Mouse (Mus musculus): ENCODE data around the gene Mettl11b. TPM values are rescaled to one million over a fixed set of nuclear protein-coding genes. Genes with fewer than 3 reads are reported as not detected.

The Mettl11b gene
- total and polyA plus RNA-seq, 2 experiments from 2014 or later = not detected

DNA sequence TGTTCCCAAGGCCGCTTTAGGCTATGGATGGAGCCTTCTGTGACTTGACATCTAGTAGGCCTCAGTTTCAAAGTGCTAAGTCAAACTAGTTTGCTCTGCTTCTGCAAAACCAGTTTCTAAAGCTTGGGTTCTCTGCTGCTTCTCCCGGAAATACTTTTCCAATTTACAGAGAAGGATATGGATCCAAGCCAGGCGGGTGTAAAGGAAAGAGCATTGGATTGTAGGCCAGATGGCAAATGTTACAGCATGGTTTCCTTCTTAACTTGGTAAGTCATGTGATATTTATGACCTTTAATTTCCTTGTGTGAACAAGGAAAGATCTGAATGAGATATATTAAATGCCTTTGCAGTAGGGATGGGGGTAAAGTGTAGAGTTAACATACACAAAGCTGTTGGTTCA is 52.2 kb downstream of the Mettl11b start:
- no peaks in the 10 kb centered on the region for H3K9me3 ChIP-seq (ENCODE audit: low read length)
- H3K4me3 ChIP-seq (ENCODE audit: low read length) = no peak overlapping the region
- H3K36me3 ChIP-seq (ENCODE audit: insufficient read depth, low read length) = no peaks in the 10 kb centered on the region
- no peaks in the 10 kb centered on the region for H3K27me3 ChIP-seq (ENCODE audit: insufficient read depth, low read length)
- no peak for TF ChIP-seq CTCF (IDR thresholded peaks at IDR 0.05; ENCODE audit: low read depth)
- no peaks in the 10 kb centered on the region for H3K4me1 ChIP-seq (ENCODE audit: insufficient read depth, low read length)
- no peak overlapping the region for H3K4me2 ChIP-seq (ENCODE audit: low read depth, low read length)
- ATAC-seq = no peak
- 86% methylated on average over 3 of the region's 3 CpGs for WGBS
- no peak for DNase-seq (ENCODE audit: low spot score)
- no peak overlapping the region for H3K27ac ChIP-seq
- no peak overlapping the region for H3K9ac ChIP-seq (replicated peaks; ENCODE audit: low read length)

GRCm38 (mm10) chr1:163671326-163671725 is 53.7 kb downstream of the Mettl11b start:
- TF ChIP-seq CTCF (IDR thresholded peaks at IDR 0.05; ENCODE audit: low read depth) = no peak
- H3K4me3 ChIP-seq (ENCODE audit: low read length) = no peak overlapping the region
- no peaks in the 10 kb centered on the region for H3K4me1 ChIP-seq (ENCODE audit: insufficient read depth, low read length)
- no peaks in the 10 kb centered on the region for H3K9me3 ChIP-seq (ENCODE audit: low read length)
- H3K27ac ChIP-seq = no peak overlapping the region
- no peak overlapping the region for H3K9ac ChIP-seq (replicated peaks; ENCODE audit: low read length)
- WGBS = 78% methylated on average over 4 of the region's 4 CpGs
- no peak overlapping the region for H3K4me2 ChIP-seq (ENCODE audit: low read depth, low read length)
- H3K27me3 ChIP-seq (ENCODE audit: insufficient read depth, low read length) = no peaks in the 10 kb centered on the region
- H3K36me3 ChIP-seq (ENCODE audit: insufficient read depth, low read length) = no peaks in the 10 kb centered on the region
- no peak for DNase-seq (ENCODE audit: low spot score)
- ATAC-seq = no peak

DNA sequence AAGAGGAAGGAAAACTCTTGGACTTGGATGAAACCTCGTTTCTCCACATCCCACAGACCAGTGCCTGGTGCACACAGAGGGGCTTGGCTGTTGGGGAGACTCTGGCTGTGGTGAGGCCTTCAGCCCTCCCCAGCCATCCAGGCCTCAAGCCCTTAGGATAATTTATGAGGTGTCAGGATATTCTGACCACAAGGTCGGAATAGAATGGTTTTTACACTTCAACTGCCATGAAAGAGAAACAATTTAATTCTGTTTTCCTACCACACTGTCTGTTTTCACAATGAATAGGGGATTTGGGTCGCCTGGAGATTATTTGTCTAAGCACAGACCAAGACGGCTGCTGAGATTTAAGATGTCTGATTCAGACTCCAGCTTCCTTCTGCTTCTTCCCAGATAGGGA is 54.3 kb downstream of the Mettl11b start:
- Histone ChIP-seq H3K27ac (no peak overlapping the region), H3K4me1 (ENCODE audit: insufficient read depth, low read length) (no peaks in the 10 kb centered on the region), H3K36me3 (ENCODE audit: insufficient read depth, low read length) (no peaks in the 10 kb centered on the region), H3K4me2 (ENCODE audit: low read depth, low read length) (no peak overlapping the region), H3K9ac (replicated peaks; ENCODE audit: low read length) (no peak overlapping the region), H3K27me3 (ENCODE audit: insufficient read depth, low read length) (no peaks in the 10 kb centered on the region), H3K9me3 (ENCODE audit: low read length) (no peaks in the 10 kb centered on the region), H3K4me3 (ENCODE audit: low read length) (no peak overlapping the region)
- 32% methylated on average over 4 of the region's 4 CpGs for WGBS
- ATAC-seq (no peak), DNase-seq (ENCODE audit: low spot score) (no peak)
- TF ChIP-seq CTCF (IDR thresholded peaks at IDR 0.05; ENCODE audit: low read depth) = no peak

DNA sequence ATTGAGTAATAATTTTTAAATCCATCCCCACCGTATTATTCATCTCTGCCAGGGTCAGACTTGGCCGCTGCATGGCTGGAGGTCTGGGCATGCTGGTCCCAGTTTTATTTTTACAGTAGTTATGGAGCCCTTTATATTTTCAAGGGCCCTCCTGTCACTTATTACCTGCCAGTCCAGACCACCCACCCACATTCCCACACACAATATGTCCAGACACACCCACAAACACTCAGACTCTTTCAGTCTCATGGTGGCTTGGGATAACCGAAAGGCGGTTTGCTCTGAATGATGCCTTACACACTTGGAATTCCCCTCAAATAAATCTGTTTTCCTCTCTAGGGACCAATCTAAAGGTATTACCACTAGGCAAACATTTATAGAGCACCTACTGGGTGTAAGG is 55.1 kb downstream of the Mettl11b start:
- ATAC-seq = no peak
- no peaks in the 10 kb centered on the region for H3K9me3 ChIP-seq (ENCODE audit: low read length)
- H3K36me3 ChIP-seq (ENCODE audit: insufficient read depth, low read length) = no peaks in the 10 kb centered on the region
- no peaks in the 10 kb centered on the region for H3K4me1 ChIP-seq (ENCODE audit: insufficient read depth, low read length)
- no peaks in the 10 kb centered on the region for H3K27me3 ChIP-seq (ENCODE audit: insufficient read depth, low read length)
- no peak overlapping the region for H3K4me3 ChIP-seq (ENCODE audit: low read length)
- H3K9ac ChIP-seq (replicated peaks; ENCODE audit: low read length) = no peak overlapping the region
- no peak overlapping the region for H3K27ac ChIP-seq
- no peak overlapping the region for H3K4me2 ChIP-seq (ENCODE audit: low read depth, low read length)
- no peak for DNase-seq (ENCODE audit: low spot score)
- 94% methylated on average over 4 of the region's 4 CpGs for WGBS
- no peak for TF ChIP-seq CTCF (IDR thresholded peaks at IDR 0.05; ENCODE audit: low read depth)

GRCm38 (mm10) chr1:163662416-163662815 is 62.6 kb downstream of the Mettl11b start:
- no peak for ATAC-seq
- TF ChIP-seq CTCF (IDR thresholded peaks at IDR 0.05; ENCODE audit: low read depth) = no peak
- H3K4me2 ChIP-seq (ENCODE audit: low read depth, low read length) = no peak overlapping the region
- H3K27ac ChIP-seq = no peak overlapping the region
- no peak overlapping the region for H3K4me3 ChIP-seq (ENCODE audit: low read length)
- no peaks in the 10 kb centered on the region for H3K9me3 ChIP-seq (ENCODE audit: low read length)
- no peak overlapping the region for H3K9ac ChIP-seq (replicated peaks; ENCODE audit: low read length)
- no peaks in the 10 kb centered on the region for H3K36me3 ChIP-seq (ENCODE audit: insufficient read depth, low read length)
- no peaks in the 10 kb centered on the region for H3K4me1 ChIP-seq (ENCODE audit: insufficient read depth, low read length)
- 88% methylated on average over 1 of the region's 1 CpGs for WGBS
- H3K27me3 ChIP-seq (ENCODE audit: insufficient read depth, low read length) = no peaks in the 10 kb centered on the region
- no peak for DNase-seq (ENCODE audit: low spot score)

DNA sequence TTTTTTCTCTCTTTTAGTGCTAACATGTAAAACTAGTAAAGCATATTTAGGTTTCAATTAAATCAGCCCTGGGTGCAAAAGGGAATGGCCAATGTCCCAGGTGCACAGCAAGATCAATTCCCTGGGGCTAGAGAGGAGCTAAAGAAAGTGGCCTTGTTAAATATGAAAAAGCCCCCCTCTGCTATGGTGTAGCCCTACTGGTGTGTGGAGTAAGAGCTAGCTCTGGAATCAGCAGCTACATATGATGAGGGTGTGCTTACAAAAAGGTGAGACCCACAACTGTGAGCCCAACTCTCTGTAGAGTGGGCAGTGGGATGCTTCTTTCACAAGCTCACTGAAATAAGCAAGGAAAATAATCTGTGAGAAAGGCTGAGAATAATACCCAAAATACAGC is 66.5 kb downstream of the Mettl11b start:
- no peaks in the 10 kb centered on the region for H3K9me3 ChIP-seq (ENCODE audit: low read length)
- no peaks in the 10 kb centered on the region for H3K4me1 ChIP-seq (ENCODE audit: insufficient read depth, low read length)
- no peak overlapping the region for H3K9ac ChIP-seq (replicated peaks; ENCODE audit: low read length)
- no peaks in the 10 kb centered on the region for H3K36me3 ChIP-seq (ENCODE audit: insufficient read depth, low read length)
- no peak overlapping the region for H3K27ac ChIP-seq
- no peak for ATAC-seq
- TF ChIP-seq CTCF (IDR thresholded peaks at IDR 0.05; ENCODE audit: low read depth) = no peak
- no peak for DNase-seq (ENCODE audit: low spot score)
- H3K4me3 ChIP-seq (ENCODE audit: low read length) = no peak overlapping the region
- no peaks in the 10 kb centered on the region for H3K27me3 ChIP-seq (ENCODE audit: insufficient read depth, low read length)
- no peak overlapping the region for H3K4me2 ChIP-seq (ENCODE audit: low read depth, low read length)

- ATAC-seq = no peak
- DNase-seq (ENCODE audit: low spot score) = no peak
Measured at GRCm38 (mm10) chr1:163657766-163658534, 67.1 kb downstream of the Mettl11b start.

More at GRCm38 (mm10) chr1:163657766-163658534, 67.1 kb downstream of the Mettl11b start:
- no peaks in the 10 kb centered on the region for H3K36me3 ChIP-seq (ENCODE audit: insufficient read depth, low read length)
- no peak overlapping the region for H3K4me3 ChIP-seq (ENCODE audit: low read length)
- no peak overlapping the region for H3K9ac ChIP-seq (replicated peaks; ENCODE audit: low read length)
- no peaks in the 10 kb centered on the region for H3K4me1 ChIP-seq (ENCODE audit: insufficient read depth, low read length)
- H3K27me3 ChIP-seq (ENCODE audit: insufficient read depth, low read length) = no peaks in the 10 kb centered on the region
- H3K9me3 ChIP-seq (ENCODE audit: low read length) = no peaks in the 10 kb centered on the region
- H3K4me2 ChIP-seq (ENCODE audit: low read depth, low read length) = no peak overlapping the region
- no peak overlapping the region for H3K27ac ChIP-seq
- no peak for TF ChIP-seq CTCF (IDR thresholded peaks at IDR 0.05; ENCODE audit: low read depth)
- WGBS = 67% methylated on average over 7 of the region's 7 CpGs
